Mouse (Mus musculus) layer of hippocampus, adult 2 months (tissue): Measurements from ENCODE around the gene Tmem169. TPM values are rescaled to one million over a fixed set of nuclear protein-coding genes. Genes with fewer than 3 reads are reported as not detected.

ENCODE experiments used
- DNase-seq, 2 experiments: peaks; one replicate each; pipeline ENCODE4 v3.0.0; 2022; ENCODE audit warnings: low spot score in 2 of 2
- H3K27ac ChIP-seq: fragments of 200-600 bp; 2 replicates; pipeline ENCODE4 v1.8.1; 2022
- H3K4me3 ChIP-seq: fragments of 200-600 bp; 2 replicates; pipeline ENCODE4 v1.8.1; 2022; ENCODE audit warnings: mild to moderate bottlenecking
- CTCF ChIP-seq: fragments of 200-600 bp; conservative IDR thresholded peaks from 2 replicates; pipeline ENCODE4 v1.8.1; 2022; ENCODE audit warnings: antibody characterized with exemption, mild to moderate bottlenecking, moderate library complexity
- total RNA-seq, 2 experiments: library from RNA; stranded (reverse); gene quantifications; 2 replicates each; pipeline ENCODE4 v1.2.3; 2021

Gene Tmem169
- total RNA-seq, 2 experiments from 2014 or later = 13.6 to 17.1 TPM

DNA sequence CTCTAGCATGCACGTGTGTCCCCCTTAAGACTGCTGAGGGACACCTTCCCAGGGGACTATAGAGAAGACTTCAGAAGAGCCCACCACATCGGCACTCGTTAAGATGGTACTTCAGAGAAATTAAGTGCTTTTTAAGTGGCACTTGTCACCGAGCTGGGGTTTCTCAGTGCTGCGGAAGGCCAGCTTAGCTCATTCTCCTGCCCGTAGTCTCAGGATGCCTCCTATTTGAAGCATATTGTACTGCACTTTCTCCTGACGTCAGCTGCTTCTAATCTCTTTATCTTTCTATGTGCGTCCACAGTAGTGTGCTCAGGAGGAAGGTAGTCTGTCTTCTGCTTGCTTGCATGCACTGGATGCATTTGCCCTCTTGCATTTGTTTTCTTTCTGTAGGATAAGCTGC lies 32.2 kb downstream of the Tmem169 start:
- Histone ChIP-seq H3K4me3 (no peak overlapping the region), H3K27ac (no peak overlapping the region)
- TF ChIP-seq CTCF = no peak
- DNase-seq = no peak

GRCm38 (mm10) chr1:72316901-72317300 lies 32.7 kb downstream of the Tmem169 start:
- H3K4me3 ChIP-seq = no peak overlapping the region
- H3K27ac ChIP-seq = no peak overlapping the region
- no peak for TF ChIP-seq CTCF
- no peak for DNase-seq

- no peak for DNase-seq
- Histone ChIP-seq H3K4me3 (no peak overlapping the region), H3K27ac (no peak overlapping the region)
- no peak for TF ChIP-seq CTCF
Measured at GRCm38 (mm10) chr1:72320759-72321158, 36.6 kb downstream of the Tmem169 start.

DNA sequence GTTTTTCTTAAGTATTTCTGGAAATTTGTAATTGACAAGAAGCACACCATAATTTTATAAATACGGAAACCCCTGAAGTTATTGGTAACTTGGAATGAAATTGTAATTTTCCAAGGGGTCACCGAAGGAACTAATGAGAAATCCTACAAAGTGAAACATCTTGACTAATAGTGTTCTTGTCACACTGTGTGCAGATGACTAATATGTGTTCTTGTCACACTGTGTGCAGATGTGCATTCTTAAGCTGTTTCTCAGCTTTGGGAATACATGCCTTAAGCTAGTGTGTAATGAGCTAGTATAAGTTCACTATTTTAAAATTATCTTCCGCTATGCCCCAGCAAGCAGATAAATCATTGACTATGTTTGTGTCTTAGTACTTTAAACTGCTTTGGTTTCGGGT lies 39.1 kb downstream of the Tmem169 start:
- Histone ChIP-seq H3K27ac (no peak overlapping the region), H3K4me3 (no peak overlapping the region)
- DNase-seq = no peak
- TF ChIP-seq CTCF = no peak

DNA sequence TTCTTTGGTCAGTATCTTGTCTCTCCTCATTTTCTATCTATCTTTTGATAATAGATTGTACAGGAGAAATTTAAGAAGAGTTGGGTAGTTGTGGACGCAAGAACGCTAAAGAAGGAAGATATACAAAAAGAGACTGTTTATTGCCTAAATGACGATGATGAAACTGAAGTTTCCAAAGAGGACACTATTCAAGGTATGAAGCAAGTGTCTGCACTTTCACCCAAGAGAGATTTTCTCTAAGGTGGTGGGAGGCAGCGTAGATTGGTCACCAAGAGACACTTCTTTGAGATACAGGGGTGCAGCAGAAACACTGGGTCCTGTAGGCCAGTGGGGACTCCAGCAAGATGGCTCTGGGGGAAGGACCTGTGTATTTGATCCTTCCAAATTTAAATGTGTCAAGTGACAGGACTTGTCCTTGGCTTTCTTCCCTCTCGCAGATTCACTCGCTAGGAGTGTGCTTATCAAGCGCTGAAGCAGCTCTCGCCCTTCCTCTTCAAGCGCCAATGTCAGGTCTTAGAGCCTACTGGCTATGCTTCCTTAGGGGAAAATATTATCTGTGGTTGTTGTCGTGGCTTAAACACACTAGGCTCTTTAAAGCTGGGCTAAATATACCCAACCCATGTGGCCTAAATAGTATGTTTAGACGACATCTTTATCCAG lies 42.1 kb downstream of the Tmem169 start:
- no peak for TF ChIP-seq CTCF
- no peak for DNase-seq
- Histone ChIP-seq H3K27ac (no peak overlapping the region), H3K4me3 (no peak overlapping the region)

GRCm38 (mm10) chr1:72334807-72335206 lies 50.6 kb downstream of the Tmem169 start:
- no peak for TF ChIP-seq CTCF
- no peak overlapping the region for H3K27ac ChIP-seq
- DNase-seq = no peak
- no peak overlapping the region for H3K4me3 ChIP-seq

- TF ChIP-seq CTCF = no peak
- H3K4me3 ChIP-seq = no peak overlapping the region
- DNase-seq = peak; percentile 17 to 67
- no peak overlapping the region for H3K27ac ChIP-seq
Measured at GRCm38 (mm10) chr1:72336780-72337179, 52.6 kb downstream of the Tmem169 start.

- TF ChIP-seq CTCF = no peak
- Histone ChIP-seq H3K4me3 (no peak overlapping the region), H3K27ac (no peak overlapping the region)
- DNase-seq = no peak
Measured at GRCm38 (mm10) chr1:72338341-72338740, 54.2 kb downstream of the Tmem169 start.

- no peak overlapping the region for H3K4me3 ChIP-seq
- H3K27ac ChIP-seq = no peak overlapping the region
- no peak for TF ChIP-seq CTCF
- DNase-seq = no peak
Measured at GRCm38 (mm10) chr1:72347873-72348272, 63.7 kb downstream of the Tmem169 start.

Other genes starting within 250 kb of the Tmem169 start
- gene Mreg, start 72.1 kb upstream of the Tmem169 start, total RNA-seq = 1 to 10 TPM; 3.1 to 3.6 TPM
- gene Pecr, start 55 bp upstream of the Tmem169 start, total RNA-seq = 1 to 10 TPM; 5.4 to 6.7 TPM
- gene Xrcc5, start 23.1 kb downstream of the Tmem169 start, total RNA-seq = 10 to 100 TPM; 14.2 to 14.8 TPM